Mouse (Mus musculus) heart, postnatal 0 days (tissue): ENCODE measurements around the gene Col4a1. TPM values are rescaled to one million over a fixed set of nuclear protein-coding genes. Genes with fewer than 3 reads are reported as not detected.

Source experiments
- ATAC-seq: fragments of 200-750 bp; cut with Nextera tagmentation; 2 replicates; pipeline ENCODE4 v1.8.0; 2017; ENCODE audit warnings: low read depth, moderate number of reproducible peaks, moderate library complexity; ENCODE audit not compliant: insufficient read depth
- DNase-seq: peaks from one replicate; pipeline ENCODE4 v3.0.0-alpha.2; 2016; ENCODE audit warnings: low spot score
- H3K27ac ChIP-seq: fragments of 300-500 bp; sonication (generic); 2 replicates; pipeline ENCODE4 v1.5.1; 2014; ENCODE audit warnings: low read depth, mild to moderate bottlenecking
- H3K27me3 ChIP-seq: fragments of 300-500 bp; sonication (generic); 2 replicates; pipeline ENCODE4 v1.6.1; 2014; ENCODE audit warnings: low read length, mixed read lengths; ENCODE audit not compliant: control insufficient read depth, insufficient read depth
- H3K36me3 ChIP-seq: fragments of 300-500 bp; sonication (generic); replicated peaks from 2 replicates; pipeline ENCODE4 v1.6.1; 2014; ENCODE audit warnings: low read length, mixed read lengths; ENCODE audit not compliant: control insufficient read depth, insufficient read depth
- H3K4me1 ChIP-seq: fragments of 300-500 bp; sonication (generic); 2 replicates; pipeline ENCODE4 v1.6.1; 2014; ENCODE audit warnings: antibody characterized with exemption; ENCODE audit not compliant: control insufficient read depth, insufficient read depth
- H3K4me2 ChIP-seq: fragments of 300-500 bp; sonication (generic); 2 replicates; pipeline ENCODE4 v1.6.1; 2014; ENCODE audit warnings: low read depth, mild to moderate bottlenecking, low read length, moderate library complexity
- H3K4me3 ChIP-seq: fragments of 300-500 bp; sonication (generic); 2 replicates; pipeline ENCODE4 v1.5.1; 2014; ENCODE audit warnings: low read depth, low read length
- H3K9ac ChIP-seq: fragments of 300-500 bp; sonication (generic); replicated peaks from 2 replicates; pipeline ENCODE4 v1.6.1; 2014; ENCODE audit warnings: low read depth, low read length, mixed read lengths
- H3K9me3 ChIP-seq: fragments of 300-500 bp; sonication (generic); replicated peaks from 2 replicates; pipeline ENCODE4 v1.6.1; 2016; ENCODE audit warnings: low read length; ENCODE audit not compliant: control insufficient read depth
- CTCF ChIP-seq: IDR thresholded peaks from 2 replicates; pipeline ENCODE4 v1.5.1; 2016; ENCODE audit warnings: antibody characterized with exemption, control low read depth, low read depth
- EP300 ChIP-seq: IDR thresholded peaks from 2 replicates; pipeline ENCODE4 v1.6.1; 2016; ENCODE audit warnings: antibody characterized with exemption, low read depth
- WGBS: fragments of 180-500 bp; shearing (Covaris S2); extraction: QIAGEN DNeasy Blood & Tissue Kit; methylation state at CpG from one replicate; pipeline ENCODE4 v1.1.7; 2014; 5-methylcytosine and 5-hydroxymethylcytosine counted together
- polyA plus RNA-seq: library from polyadenylated mRNA; unstranded; fragments of >200 nt; fragmentation: Nextera tagmentation; extraction: Ambion mirVana; gene quantifications from 2 replicates; pipeline ENCODE4 v1.2.1, GENCODE M21; 2015
- total RNA-seq: library from RNA; depleted of rRNA; stranded (reverse); fragments of >200 nt; gene quantifications from 2 replicates; pipeline ENCODE4 v1.2.3, GENCODE M21; 2014; ENCODE audit warnings: low replicate concordance

Col4a1 gene
- total and polyA plus RNA-seq, 2 experiments from 2014 or later = 191 to 921 TPM

- no peak overlapping the region for H3K9ac ChIP-seq
- peak overlapping the region; percentile 28; the same call in 1 of the 2 replicates for H3K27ac ChIP-seq
- no peak for DNase-seq
- H3K9me3 ChIP-seq = no peaks in the 10 kb centered on the region
- peaks cover 77% of the 10 kb centered on the region for H3K4me1 ChIP-seq
- H3K4me2 ChIP-seq = no peak overlapping the region
- no peak overlapping the region for H3K4me3 ChIP-seq
- no peak for ATAC-seq
- no peaks in the 10 kb centered on the region for H3K27me3 ChIP-seq
- TF ChIP-seq EP300 (no peak), CTCF (no peak)
- H3K36me3 ChIP-seq = peaks cover 20% of the 10 kb centered on the region
- 66% methylated on average over 7 of the region's 7 CpGs for WGBS
These were observed 9.2 kb upstream of the Col4a1 start for GRCm38 (mm10) chr8:11321841-11322240.

GRCm38 (mm10) chr8:11319405-11319804 is 6.8 kb upstream of the Col4a1 start:
- ATAC-seq = no peak
- DNase-seq = no peak
- Histone ChIP-seq H3K36me3 (peaks cover 32% of the 10 kb centered on the region), H3K9me3 (no peaks in the 10 kb centered on the region), H3K9ac (no peak overlapping the region), H3K4me3 (no peak overlapping the region), H3K4me2 (no peak overlapping the region), H3K4me1 (peaks cover 77% of the 10 kb centered on the region), H3K27ac (no peak overlapping the region), H3K27me3 (no peaks in the 10 kb centered on the region)
- TF ChIP-seq CTCF (no peak), EP300 (no peak)
- 82% methylated on average over 11 of the region's 11 CpGs for WGBS

- TF ChIP-seq EP300 = no peak
- H3K36me3 ChIP-seq = peaks cover 25% of the 10 kb centered on the region
- 0 out of 2 replicates have a peak overlapping the region, but pooled peaks have one; percentile 83 for H3K4me3 ChIP-seq
- H3K27ac ChIP-seq = peak overlapping the region; percentile 6; the same call in 1 of the 2 replicates
- DNase-seq = no peak
- no peak overlapping the region for H3K9ac ChIP-seq
- no peak for ATAC-seq
- peaks cover 59% of the 10 kb centered on the region for H3K4me1 ChIP-seq
- H3K4me2 ChIP-seq = peak overlapping the region; percentile 75
- H3K9me3 ChIP-seq = no peaks in the 10 kb centered on the region
- no peaks in the 10 kb centered on the region for H3K27me3 ChIP-seq
- WGBS = 74% methylated on average over 6 of the region's 6 CpGs
These were observed 3.5 kb upstream of the Col4a1 start for GRCm38 (mm10) chr8:11316118-11316517.

GRCm38 (mm10) chr8:11315179-11315943 is 2.7 kb upstream of the Col4a1 start:
- no peak overlapping the region for H3K9ac ChIP-seq
- WGBS = 57% methylated on average over 16 of the region's 16 CpGs
- peak overlapping the region; percentile 6; the same call in 1 of the 2 replicates for H3K27ac ChIP-seq
- DNase-seq (no peak), ATAC-seq (no peak)
- no peak for TF ChIP-seq EP300
- TF ChIP-seq CTCF = no peak
- H3K27me3 ChIP-seq = no peaks in the 10 kb centered on the region
- H3K4me1 ChIP-seq = peaks cover 54% of the 10 kb centered on the region
- peaks cover 25% of the 10 kb centered on the region for H3K36me3 ChIP-seq
- peak overlapping the region; percentile 83 for H3K4me3 ChIP-seq
- H3K4me2 ChIP-seq = peak overlapping the region; percentile 75
- no peaks in the 10 kb centered on the region for H3K9me3 ChIP-seq

GRCm38 (mm10) chr8:11314613-11315012 is 2.0 kb upstream of the Col4a1 start:
- H3K4me2 ChIP-seq = peak overlapping the region; percentile 75
- peak overlapping the region; percentile 83 for H3K4me3 ChIP-seq
- DNase-seq (no peak), ATAC-seq (no peak)
- H3K27ac ChIP-seq = no peak overlapping the region
- H3K36me3 ChIP-seq = peaks cover 25% of the 10 kb centered on the region
- no peaks in the 10 kb centered on the region for H3K9me3 ChIP-seq
- WGBS = 65% methylated on average over 8 of the region's 8 CpGs
- H3K9ac ChIP-seq = peak overlapping the region; percentile 91
- TF ChIP-seq CTCF (no peak), EP300 (no peak)
- peaks cover 56% of the 10 kb centered on the region for H3K4me1 ChIP-seq
- H3K27me3 ChIP-seq = no peaks in the 10 kb centered on the region
